Mouse (Mus musculus) spleen, adult 2 months (tissue): ENCODE data around the gene Natd1.

ENCODE experiments used
- CTCF ChIP-seq: fragments of 200-500 bp; IDR thresholded peaks from 2 replicates; pipeline ENCODE4 v1.5.1; 2011; ENCODE audit warnings: mild to moderate bottlenecking, inconsistent platforms; ENCODE audit not compliant: insufficient read depth, insufficient read length, insufficient replicate concordance; ENCODE audit errors: extremely low read depth
- POLR2A ChIP-seq: fragments of 200-500 bp; IDR thresholded peaks from 2 replicates; pipeline ENCODE4 v1.6.1; 2011; ENCODE audit warnings: low read depth, low read length, inconsistent platforms

GRCm38 (mm10) chr11:60864916-60865315 is 49.6 kb downstream of the Natd1 start:
- TF ChIP-seq POLR2A (no peak), CTCF (no peak)
